Mouse (Mus musculus): ENCODE measurements around the gene Inpp5e.
A peak's percentile ranks its signal among the peaks of the same experiment; 100 is the strongest.
"Not testable (repeated sequence)": the region's sequence is repeated elsewhere in the genome, so short reads cannot be mapped to it uniquely, and the experiment has no call there.

Gene Inpp5e

DNA sequence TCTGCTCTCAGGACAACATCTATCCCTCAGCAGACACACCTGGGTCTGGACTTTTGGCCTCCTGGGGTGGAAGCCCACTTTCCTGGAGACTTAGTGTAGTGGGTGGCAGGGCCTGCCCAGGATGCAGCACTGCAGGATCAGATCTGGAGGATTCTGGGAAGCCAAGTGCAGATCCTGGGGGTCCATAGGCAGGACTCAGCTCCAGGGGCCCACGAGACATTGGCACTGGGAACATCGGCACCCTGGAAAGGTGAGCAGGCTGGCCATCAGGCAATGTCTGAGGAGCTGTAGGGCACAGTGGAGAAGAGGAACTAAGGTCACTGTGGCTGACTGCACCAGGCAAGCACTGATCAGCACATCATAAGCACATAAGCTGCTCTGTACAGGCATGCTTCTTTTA, 13.0 kb upstream of the Inpp5e start:
- no peak for DNase-seq (ENCODE audit: extremely low read depth, low read depth)

DNA sequence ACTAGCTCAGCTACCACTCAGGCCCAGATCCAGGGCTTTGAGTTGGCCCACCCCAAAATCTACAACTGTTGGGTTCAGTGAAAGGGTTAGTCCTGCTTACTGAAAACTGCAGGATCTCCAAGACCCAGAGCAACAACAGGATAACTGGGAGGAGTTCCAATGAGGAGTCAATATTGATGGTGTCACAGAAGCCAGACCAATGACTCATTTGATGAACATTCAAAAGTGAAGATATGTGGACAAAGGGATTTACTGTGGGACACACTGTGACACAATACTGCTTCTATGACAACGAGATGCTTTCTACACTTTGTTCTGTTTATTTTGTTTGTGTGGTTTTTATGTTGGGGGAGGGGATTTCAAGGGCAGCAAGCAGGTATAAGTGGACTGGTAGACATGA, 9.1 kb upstream of the Inpp5e start:
- DNase-seq (ENCODE audit: extremely low read depth, low read depth), result no peak

DNA sequence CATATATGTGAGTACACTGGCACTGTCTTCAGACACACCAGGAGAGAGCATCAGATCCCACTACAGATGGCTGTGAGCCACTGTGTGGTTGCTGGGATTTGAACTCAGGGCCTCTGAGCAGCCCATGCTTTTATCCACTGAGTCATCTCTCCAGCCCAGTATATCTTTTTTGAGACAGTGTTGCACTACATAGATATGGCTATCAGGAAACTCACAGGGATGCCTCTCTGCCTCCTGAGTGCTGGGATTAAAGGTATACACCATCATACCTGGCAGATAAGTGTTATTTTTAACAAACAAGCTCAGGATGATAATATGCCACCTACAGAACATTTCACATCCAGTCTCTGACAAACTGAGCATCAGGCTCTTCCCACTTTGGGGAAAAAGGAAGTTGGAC, 8.1 kb upstream of the Inpp5e start:
- no peak for DNase-seq (ENCODE audit: extremely low read depth, low read depth)

DNA sequence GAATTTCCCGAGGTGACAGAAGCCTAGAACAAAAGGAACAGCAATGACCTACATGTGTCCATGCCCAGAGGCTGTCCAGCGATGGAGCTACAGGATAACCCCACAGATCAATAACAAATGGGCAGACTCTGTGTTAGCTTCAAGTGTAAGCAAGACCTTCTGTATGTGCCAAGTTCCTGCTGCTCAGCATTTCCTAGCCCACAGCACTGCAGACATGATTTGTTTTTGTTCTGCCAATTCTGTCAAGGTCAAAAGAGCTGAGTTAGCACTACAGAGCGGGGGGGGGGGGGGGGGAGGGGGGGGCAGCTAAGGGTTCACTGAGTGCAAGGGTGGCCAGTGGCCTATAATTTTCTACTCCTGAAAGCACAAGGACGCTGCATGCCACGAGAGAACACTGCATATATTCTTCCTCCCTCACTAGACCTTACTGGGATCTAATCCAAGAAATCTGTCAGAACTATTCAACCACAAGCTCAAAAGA, 2.0 kb upstream of the Inpp5e start:
- no peak for DNase-seq (ENCODE audit: extremely low read depth, low read depth)

DNA sequence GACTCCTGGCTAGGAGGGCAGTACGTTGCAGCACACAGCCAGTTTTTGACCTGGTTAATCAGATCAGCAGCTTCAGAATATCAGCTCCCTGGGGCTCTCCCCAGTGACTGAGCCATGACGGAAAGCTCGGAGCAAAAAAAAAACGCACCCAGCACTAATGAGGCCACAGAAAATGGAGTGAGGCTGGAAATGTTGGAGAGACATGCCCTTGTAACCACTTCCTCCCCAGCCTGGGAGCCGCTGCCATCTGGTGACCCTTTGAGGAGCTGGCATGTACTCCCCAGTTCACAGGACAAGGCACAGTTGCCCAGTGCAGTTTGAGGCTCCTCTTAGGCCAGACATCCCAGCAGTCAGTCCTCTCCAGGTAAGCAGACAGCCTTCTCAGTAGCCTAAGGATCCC, 1.1 kb upstream of the Inpp5e start:
- no peak for DNase-seq (ENCODE audit: extremely low read depth, low read depth)

DNA sequence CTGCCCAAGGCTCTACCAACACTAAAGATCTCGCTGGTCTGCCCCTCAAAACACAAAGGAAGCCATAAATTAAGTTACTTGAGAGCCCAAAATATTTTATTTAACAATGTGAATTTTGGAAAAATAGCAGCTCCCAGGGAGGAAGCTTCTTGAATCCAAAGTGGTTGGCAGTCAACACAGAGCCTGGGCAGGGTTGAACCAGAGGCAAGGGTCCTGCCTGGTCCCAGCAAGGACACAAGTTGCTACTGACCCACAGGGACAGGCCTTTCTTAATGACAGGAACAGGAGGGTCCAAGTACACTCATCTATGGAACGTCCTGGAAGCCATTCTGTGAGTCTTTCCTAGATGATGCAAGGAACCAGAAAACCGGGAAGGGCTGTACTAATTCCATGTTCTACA, 359 bp upstream of the Inpp5e start:
- no peak for DNase-seq (ENCODE audit: extremely low read depth, low read depth)

DNA sequence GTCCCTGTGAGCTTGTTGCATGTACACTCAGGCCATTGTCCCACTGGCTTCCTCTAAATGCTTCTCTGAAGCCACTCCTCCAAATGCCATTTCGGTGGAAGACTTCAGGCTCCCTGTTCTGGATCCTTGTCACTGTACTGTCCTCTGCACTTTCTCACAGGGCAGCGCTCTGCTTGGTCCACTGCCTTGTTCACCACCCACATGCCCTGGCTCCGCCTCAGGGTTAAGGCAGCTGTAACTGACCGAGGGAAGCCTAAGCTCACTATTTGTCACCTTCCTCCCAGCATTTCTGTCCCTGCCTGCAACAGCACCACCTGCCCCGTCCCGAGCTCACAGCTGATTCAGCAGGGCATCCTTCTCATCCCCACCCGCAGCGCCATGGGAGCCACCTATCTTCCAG, 5.7 kb downstream of the Inpp5e start:
- DNase-seq (ENCODE audit: extremely low read depth, low read depth), result no peak

DNA sequence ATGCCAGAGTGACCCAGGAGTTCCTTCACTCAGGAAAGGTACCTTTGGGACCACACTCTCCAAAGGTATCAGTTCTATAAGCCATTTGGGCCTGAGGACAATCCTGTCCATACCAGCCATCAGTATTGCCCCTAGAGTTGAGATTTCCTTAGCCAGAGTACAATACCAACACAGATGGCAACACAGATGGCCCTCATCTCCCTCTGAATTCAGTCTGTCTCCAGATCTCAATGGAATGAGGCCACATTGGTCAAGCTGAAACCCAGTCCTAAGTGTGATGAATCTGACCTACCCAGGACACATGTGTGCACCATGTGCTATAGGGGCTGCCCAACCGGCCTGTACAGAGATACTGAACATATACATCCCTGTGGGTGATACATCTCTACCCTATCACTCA, 6.7 kb downstream of the Inpp5e start:
- DNase-seq (ENCODE audit: extremely low read depth, low read depth), result no peak

DNA sequence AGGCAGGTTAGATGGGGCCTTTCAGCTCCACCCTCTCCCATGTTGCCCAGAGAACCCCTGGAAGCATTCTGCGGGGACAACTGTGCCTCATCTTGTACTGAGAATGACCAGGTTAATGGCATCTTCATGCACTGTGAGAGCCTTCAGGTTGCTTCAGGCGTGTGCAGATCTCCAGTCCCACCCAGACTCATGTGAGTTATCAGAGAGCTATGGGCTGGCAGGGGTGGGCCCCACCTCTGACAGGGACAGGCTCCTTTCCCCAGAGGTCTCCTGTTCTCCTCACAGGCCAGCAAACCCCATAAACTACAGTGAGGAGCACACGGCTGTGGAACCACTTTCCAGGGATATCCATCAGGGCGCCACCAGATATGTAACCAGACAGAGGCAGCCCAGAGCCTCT, 8.0 kb downstream of the Inpp5e start:
- no peak for DNase-seq (ENCODE audit: extremely low read depth, low read depth)

DNA sequence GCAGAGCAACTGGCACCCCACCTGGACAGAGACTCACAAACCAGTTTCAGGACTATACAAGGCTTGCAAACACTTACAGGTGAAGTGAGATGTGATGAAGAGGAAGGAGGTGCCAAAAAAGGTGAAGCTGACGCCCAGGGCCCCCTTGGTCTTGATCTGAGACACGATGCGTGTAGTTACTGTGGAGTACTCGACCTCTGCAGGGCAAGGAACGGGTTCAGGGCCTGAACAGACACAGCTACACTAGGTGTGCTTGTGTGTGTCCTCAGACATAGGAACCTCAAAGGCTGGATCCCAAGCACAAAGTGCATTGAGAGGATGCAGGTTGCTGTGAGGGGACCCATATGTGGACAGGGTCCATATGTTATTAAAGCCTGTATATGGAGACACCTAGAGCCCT, 8.7 kb downstream of the Inpp5e start:
- DNase-seq (ENCODE audit: extremely low read depth, low read depth), result no peak

DNA sequence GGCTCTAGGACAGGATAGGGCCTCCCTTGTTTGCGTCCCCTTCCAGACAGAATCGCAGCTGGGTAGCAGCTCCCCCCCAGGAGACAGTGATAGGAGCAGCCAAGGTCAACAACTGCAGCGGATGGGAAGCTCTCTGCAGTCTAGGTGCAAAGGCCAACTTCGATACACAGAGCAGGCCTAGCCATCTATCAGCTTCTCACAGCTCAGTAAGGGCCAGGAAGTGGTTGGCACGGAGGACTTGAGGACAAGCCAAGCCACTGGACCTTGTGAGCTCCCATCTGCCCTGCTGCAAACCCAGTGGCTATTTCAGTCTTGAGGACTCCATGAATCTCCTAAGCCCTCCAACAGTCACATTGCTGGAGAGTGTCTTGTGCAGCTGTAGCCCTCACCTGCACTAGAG, 9.4 kb downstream of the Inpp5e start:
- DNase-seq (ENCODE audit: extremely low read depth, low read depth), result no peak

DNA sequence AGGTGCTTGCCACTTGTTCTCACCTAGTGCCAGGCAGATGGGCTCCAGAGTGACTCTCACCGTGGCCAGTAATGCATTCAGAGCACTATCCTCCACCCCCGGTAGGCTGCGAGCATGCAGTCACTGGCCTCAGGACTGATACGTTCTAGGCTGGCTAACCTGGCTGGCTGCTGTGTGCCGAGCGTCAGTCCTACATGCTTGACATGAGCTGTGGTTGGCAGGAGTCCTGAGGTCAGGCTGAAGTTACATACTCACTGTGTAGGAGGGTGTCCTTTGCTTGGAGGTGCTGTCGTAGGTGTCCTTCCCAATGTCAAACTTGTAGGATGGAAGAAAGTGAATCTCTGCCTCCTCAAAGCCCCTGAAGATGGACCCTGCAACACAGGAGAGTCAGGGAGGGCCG, 10.0 kb downstream of the Inpp5e start:
- DNase-seq (ENCODE audit: extremely low read depth, low read depth), result no peak

DNA sequence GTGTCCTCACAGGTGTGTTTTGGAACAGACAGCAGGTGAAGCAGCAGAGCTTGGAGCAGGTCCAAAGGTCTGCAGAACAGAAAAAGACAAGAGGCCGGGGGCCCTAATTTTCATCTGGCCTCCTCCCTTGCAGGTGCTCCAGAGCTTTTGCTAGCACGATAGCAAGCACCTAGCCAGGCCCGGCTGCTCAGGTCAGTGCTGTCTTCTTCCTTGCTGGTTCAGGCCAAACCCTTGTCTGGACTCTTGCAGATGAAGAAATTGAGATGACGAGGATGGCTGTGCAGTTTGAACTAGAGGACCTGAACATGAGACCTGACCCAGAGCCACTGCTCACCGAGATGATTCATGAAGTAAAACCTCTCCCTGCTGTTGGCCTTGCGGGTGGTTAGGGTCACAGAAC, 17.4 kb downstream of the Inpp5e start:
- DNase-seq (ENCODE audit: extremely low read depth, low read depth), result no peak

DNA sequence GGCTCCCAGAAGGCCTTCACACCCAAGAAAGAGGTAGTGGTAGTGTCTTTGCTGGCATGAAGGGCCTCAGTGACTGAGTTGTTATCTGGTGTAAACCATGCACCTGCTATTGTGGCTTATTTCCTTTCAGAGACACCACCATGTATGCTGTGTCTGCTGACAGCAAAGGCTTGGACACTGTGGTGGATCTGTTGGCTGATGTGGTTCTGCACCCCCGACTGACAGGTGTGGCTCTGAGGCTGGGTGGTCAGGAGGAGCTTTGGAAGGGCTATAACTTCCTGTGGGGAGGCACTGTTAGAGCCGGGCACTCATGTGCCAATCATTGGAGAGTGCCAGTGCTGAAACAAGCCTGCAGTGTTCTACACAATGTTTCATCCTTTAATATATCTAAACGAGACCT, 18.0 kb downstream of the Inpp5e start:
- peak; percentile 23 for DNase-seq (ENCODE audit: extremely low read depth, low read depth)

DNA sequence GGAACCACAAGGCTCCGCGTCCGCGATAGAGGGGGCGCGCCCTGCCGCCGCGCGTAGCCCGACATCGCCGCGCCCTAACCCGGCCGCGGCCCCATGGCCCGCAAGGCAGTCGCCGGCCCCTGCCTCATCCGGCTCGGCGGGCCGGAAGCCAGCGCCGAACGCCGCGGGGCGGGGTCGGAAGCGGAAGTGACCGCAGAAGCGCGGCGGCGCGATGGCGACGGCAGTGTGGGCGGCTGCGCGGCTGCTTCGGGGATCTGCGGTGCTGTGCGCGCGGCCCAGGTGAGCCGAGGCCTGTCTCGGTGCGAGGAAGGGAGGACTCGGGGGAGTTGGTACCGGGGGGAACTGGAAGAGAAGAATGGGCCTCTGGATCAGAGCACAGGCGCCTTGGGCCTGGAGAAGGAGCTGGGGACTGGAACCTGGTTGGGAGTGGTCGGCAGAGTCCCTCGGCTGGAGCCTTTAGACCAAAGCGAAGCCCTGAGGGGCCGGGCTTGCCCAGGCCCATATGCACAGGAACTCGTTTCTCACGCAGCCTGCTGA, 19.8 kb downstream of the Inpp5e start, which contains the start of the genes Entr1 and Pmpca:
TSS of gene Entr1 (minus strand) at position 163 of the 537 bp plus-strand sequence.
TSS of gene Pmpca (plus strand) at position 186 of the 537 bp plus-strand sequence.
- peak; percentile 37 for DNase-seq (ENCODE audit: extremely low read depth, low read depth)

DNA sequence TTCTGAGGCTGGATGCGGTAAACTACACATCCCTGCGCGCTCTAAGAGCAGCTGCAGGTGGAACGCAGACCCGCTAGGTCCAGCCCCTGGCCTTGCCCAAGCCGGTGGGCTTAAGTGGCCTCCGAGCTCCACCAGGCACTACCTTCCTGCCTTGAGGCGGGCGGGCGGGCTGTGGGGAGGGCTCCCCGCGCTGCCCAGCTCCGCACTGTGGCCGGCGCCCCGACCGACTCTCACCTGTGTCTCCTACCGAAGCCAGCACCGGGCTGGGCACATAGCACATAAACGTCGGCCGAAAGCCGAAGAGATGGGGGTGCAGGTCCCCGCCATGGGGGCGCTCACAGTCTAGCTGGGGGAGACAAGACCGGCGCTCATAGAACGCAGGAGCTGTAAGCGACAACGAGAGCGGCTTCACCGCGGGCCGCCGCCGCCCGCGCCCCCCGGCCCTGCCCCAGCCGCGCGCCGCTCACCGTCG, 20.3 kb downstream of the Inpp5e start:
- DNase-seq (ENCODE audit: extremely low read depth, low read depth), result no peak

DNA sequence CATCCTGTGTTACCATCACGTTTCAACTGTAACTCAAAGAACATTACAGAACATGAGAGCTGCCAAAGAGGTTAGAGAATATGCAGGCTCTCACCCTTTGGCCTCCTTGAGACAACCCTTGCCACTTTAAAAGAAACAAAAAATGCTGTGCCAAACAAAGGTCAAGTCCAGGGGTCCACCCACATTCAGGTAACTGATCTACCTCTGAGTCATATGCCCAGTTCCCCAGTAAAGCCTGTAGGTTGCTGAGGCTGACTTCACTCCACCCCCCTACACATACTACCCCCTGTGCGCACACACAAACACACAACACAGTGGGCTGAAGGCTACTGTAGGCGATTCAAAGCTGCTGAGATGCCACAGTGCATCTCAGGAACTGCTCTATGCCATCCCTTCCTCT, 21.3 kb downstream of the Inpp5e start:
- no peak for DNase-seq (ENCODE audit: extremely low read depth, low read depth)

DNA sequence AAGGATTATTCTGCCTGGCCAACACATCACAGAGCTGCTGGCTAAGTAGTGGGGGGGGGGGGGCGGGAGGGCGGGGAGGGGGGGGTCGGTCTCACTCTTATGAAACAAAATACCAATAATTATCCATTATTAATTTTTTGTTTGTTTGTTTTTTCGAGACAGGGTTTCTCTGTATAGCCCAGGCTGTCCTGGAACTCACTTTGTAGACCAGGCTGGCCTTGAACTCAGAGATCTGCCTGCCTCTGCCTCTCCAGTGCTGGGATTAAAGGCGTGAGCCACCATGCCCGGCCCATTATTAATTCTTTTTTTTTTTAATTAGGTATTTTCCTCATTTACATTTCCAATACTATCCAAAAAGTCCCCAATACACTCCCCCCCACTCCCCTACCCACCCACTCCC, 28.1 kb downstream of the Inpp5e start:
- DNase-seq (ENCODE audit: extremely low read depth, low read depth), result not testable (repeated sequence)

DNA sequence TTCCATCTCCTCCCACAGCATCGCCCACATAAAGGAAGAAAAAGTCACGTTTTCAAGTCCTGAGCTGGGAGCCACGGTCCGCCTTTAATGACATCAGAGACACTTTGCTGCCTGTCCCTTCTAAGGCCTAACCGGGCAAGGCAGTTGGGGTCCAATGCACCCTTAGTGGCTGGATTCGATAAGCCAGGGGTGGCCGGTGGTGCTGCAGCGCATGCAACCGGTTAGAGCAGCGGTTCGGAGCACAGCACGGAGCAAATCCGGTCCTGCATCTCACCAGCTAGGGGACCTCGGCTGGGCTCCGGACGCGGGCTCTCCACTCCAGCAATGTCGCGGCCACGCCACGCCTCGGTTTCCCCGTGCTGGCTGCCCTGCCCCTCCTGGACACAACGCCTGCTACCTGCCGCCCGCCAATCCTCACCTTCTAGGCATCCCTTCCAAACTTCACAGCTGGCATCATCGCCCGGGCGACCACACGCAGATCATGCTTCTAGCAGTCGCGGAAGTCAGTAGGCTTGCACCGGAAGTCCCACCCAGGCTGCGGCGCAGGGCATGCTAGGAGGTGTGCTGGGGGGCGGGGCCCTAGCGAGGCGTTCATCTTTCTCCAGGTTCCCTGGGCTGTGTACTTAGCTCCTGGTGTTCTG, 28.8 kb downstream of the Inpp5e start, which contains the start of gene Snapc4:
TSS of gene Snapc4 (minus strand) at position 523 of the 641 bp plus-strand sequence.
- DNase-seq (ENCODE audit: extremely low read depth, low read depth), result peak; percentile 68

DNA sequence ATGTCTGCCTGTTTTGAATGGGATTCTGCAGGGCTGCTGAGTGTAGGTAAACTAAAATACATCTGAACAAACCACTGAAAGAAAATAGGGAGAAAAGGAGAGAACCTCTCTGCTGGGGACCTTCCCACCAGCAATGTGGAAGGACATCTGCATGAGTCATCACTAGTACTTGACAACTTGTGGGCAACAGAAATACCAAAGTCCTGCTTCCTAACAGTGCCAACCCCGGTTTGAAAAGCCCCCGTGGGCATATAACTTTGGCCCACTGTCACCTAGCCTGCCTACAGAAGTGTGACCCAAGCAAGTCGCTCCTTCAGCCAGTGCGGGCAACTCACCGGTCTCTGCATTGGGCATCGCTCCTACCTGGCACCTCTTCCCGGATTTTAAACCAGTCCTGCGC, 36.6 kb downstream of the Inpp5e start:
- DNase-seq (ENCODE audit: extremely low read depth, low read depth), result no peak

DNA sequence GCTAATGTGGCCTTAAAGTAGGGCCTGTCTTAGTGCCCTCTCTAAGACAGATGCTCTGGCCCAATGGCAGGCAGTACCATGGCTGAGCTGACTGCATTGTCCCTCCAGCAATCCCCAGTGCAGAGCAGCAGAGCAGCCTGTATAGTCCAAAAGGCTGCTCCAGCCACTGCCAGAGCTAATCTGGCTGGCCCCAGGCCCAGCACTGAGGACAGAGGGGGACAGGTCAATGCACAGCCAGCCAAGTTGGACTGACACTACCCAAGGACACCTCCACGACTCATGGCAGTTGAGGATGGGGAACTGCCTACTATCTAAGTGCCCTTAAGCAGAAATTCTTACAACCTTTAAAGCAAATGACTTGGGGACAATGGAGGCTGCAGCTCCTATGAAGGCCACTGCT, 40.4 kb downstream of the Inpp5e start:
- no peak for DNase-seq (ENCODE audit: extremely low read depth, low read depth)

DNA sequence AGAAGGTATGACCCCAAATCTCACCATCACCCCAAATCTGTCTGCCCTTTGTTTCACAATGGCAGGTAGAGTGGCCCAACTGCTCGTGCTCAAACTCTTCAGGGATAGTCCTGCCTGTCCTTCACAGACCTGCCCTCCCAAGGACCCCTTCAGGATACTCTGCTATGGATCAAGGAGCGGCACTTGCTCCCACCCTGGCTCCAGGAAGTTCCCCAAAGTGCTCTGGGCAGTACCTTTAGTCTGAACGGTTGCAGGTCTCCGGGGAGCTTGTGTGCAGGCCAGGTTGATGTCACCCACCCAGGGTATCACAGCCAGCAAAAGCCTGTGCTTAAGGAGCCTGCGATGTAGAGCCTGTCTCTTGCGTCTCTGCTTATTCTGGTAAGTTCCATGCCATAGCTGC, 41.1 kb downstream of the Inpp5e start:
- DNase-seq (ENCODE audit: extremely low read depth, low read depth), result no peak

All from MEL-GATA-1-ER (cell line).